Mouse (Mus musculus) left cerebral cortex, adult 9 months (tissue): Measurements from ENCODE around the gene Cd38.
A peak's percentile ranks its signal among the peaks of the same experiment; 100 is the strongest.

Source experiments
- DNase-seq, 2 experiments: peaks; one replicate each; pipeline ENCODE4 v3.0.0; 2022; ENCODE audit warnings: low spot score in 2 of 2

The Cd38 gene

DNA sequence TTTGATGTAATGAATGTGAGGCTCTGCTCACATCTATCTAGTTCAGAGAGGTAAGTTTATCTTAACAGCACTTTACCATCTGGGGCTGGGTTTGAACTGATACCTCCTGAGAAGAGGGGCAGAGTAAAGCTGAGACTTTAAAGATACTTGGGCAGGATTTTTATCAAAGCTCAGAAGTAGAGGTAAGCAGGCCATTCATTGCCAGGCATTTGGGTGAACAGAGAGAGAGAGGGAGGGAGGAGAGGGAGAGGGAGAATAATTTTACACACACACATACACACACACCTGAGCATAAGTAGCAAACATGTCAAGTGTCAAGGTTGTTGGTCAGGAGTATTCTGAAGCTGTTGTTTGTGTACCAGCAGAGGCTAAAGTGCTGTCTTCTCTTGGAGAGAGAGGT lies at the start of gene Cd38:
Gene Cd38, plus strand, starts transcription at position 301 of the 400 bp plus-strand sequence.
- DNase-seq: no peak

DNA sequence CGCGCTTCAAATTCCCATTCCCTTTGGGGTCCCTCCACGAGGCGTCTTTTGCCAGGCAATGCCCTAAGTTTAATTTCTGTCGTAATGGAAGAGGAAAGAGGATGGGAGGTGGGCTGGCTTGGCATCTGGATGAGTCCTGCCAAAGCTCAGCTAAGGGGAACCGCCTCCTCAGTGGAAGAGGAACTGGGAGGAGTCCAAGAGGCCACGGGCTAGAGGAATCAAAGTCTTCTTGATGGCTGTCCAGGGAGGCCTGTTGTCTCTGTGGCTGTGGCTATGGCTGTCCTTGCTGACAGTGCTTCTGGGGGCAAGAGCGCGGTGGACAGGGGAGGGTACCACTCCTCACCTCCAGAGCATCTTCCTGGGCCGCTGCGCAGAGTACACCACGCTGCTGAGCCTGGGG lies 49.7 kb upstream of the Cd38 start, which contains the start of gene Bst1:
Gene Bst1, plus strand, starts transcription at position 191 of the 400 bp plus-strand sequence.
- no peak for DNase-seq

DNA sequence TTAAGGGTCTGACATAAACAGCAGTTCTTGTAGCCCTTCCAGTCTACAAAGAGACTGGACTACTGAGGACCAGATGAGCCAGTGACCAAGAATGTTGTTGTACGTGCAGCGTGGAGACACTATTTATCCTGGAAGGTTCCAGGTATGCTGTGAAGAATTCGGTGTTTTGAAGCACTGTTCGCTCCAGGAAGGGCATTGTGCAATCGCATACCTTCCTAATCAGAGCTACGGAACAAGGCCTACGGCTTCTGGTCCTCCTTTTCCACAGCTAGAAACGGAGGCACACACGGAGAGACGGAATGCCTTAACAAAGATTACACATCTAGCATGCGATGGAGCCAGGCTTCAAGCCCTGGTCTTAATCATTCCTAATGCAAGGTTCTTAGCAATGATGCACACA lies 47.6 kb upstream of the Cd38 start:
- no peak for DNase-seq

DNA sequence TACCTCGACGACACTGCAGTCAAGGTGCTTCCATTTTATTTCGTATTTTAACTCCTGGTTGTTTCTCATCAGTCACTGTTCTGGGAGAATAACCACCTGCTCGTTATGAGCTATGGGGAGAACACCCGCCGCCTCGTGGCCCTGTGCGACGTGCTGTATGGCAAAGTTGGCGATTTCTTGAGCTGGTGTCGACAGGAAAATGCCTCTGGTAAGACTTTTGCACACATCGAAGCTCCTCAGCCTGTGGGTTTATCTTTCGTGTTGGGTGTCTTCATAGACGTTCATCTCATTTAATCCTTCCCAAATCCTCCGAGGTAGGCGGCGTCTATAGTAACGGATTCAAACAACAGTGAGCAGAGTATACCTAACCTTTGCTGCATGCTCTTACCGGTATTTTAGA lies 46.8 kb upstream of the Cd38 start, which contains the start of gene Fbxl5:
Gene Fbxl5, minus strand, starts transcription at position 101 of the 400 bp plus-strand sequence.
- no peak for DNase-seq

DNA sequence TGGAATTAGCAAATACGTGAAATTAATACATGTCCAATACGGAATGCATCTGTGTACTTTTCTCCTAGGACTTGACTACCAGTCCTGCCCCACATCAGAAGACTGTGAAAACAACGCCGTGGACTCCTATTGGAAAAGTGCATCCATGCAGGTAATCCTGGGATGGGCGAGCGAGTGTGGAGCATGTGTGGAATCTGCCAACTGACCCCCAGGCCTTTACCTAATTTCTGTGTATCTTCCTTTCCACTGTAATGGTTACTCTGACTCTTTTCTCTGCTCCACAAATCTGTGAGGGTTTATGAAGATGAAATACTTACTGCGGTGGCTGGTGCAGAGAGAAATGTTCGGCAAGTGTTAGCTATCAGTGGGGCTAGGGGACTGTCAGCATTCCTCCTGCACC lies 46.2 kb upstream of the Cd38 start:
- no peak for DNase-seq

DNA sequence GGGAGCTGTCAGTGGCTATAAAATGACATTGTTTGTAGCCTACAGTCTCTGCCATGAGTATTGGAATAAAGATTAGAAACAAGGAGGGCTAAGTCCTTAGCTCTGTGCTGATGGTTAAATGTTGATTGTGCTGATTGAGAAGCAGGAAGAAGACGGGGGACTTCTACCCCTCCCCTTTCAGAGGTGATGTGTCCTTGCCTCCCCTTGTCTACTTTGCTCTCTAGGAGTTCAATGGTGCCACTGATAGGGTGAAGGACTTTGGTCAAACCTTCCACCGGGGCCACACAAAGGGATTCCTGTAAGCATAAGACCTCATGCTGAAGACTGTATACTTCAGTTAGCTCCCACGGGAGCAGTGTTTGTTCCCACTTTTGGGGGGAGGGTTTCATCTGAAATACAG lies 45.5 kb upstream of the Cd38 start:
- no peak for DNase-seq

DNA sequence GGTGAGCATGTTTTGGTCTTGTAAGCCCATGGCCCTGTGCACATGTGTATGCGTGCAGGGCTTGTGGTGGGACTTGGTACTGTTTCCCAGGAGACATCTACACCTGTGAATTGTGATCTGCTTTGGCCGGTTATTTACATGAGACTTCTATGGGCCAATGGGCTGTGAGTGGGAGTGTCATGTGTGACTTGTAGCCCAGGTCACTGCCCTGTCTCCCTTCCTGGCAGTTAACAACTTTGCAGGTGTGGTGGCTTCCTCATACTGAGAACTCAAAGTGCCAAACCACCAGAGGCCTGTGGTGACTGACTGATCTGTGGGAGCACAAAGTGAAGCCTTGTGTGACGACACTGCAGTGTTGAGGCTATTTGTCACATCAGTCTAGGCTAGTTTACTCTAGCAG lies 43.8 kb upstream of the Cd38 start:
- DNase-seq: no peak

DNA sequence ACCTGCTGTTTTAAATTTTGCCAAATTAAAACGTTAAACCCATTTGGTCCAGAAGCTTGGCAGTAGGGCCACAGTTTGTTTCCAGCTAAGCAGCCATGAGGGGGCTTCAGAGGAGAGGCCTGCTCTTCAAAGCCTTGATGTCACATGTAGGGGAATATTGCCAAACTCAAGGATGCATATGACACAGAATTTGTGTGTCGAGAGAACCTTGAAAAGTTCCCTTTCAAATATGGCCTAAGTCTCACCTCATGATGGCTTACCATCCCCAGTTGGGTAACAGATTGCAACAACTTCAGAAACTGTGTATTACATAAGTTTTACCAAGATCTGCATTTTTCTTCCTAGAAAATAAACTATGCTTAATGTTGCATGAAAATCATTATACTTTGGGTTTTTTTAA lies 41.5 kb upstream of the Cd38 start:
- DNase-seq: no peak

DNA sequence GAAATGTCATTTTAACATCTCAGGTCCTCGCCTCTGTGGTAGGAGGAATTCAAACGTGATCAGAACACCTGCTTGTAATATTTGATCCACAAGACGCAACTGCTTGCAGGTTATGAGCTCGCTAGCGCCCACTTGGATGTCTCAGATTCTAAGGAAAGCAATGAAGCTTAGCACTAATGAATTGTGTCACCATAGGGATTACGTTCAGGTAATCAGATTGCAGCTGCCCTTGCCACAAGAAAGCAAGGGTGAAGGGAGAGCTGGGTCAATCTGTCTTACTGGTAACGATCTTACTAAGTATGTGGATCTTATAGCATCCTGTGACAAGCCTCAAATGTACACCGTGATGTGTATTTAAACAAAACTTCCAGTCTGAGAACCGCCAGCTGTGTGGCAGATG lies 41.0 kb upstream of the Cd38 start:
- no peak for DNase-seq

DNA sequence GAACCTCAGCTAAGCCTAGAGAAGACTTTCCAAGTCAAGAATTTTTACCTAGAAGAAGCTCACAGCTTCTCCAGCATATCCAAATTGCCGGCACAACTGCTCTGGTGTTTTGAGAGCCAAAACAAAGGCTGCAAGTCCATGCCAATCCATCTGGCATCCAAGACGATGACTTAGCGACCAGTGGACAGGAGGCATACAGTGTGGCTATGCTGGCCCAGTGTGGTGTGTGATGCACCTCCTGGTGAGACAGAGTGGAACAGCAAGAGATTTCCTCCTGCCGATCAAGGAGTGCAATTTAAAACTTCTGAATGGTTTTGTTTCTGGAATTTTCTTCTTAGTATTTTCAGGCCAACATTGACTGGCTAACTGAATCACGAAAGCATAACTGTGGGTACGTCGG lies 31.8 kb upstream of the Cd38 start:
- no peak for DNase-seq

DNA sequence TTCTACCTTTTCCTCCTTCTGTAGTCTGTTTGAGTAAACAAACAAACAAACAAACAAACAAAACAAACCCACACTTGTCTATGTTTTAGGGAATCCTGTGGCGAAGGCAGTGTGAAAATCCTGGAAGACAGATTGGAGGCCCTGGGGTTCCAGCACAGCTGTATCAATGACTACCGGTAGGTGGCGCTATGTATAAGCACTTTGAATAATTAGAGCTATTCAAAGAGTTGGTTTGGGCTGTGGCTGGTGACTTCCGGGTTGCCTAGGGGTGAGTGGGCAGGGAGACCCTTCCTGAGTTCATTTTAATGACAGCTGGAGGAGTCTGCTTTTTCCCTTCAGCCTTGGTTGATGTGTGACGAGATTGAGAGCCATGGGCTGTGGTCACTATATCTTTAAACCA lies 31.0 kb upstream of the Cd38 start:
- peak in 1 of 2 experiments; percentile 55 for DNase-seq

DNA sequence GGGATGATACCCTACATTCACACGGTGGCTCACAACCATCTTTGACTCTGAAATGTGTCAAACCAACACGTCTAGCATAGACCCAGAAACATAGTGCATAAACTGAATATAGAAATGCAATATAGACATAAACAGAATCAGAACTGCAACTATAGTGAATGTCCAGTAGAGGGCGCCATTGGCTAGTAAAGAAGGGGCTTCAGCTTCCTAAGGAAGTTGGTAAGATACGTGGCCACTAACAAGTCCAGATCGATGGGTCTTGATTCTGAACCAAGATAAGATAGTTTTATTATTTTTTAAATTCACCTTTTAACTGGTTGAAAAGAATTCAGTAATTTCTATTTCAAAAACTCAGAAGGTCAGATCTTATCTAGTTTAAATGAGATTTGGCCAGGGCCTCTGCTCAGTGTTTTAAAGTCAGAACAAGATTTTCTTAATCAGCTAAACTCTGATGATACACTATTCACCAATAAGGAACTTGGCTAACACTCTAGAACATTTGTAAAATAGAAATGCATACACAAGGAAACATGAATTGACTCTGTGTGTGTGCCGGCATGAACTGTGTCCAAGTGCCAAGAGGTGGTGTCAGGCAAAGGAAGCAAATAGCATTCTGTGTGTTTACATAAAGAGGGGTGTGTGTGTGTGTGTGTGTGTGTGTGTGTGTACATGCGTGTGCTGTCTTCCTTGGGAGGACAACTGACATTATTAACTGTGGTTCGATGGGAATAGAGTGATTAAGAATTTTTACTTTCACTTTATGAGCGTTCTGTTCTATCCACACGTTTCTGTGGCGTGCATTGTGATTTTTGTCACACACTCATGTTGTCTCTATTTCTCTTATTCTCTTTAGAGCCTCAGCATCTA lies 27.0 kb upstream of the Cd38 start:
- DNase-seq: peak in 1 of 2 experiments; percentile 17

DNA sequence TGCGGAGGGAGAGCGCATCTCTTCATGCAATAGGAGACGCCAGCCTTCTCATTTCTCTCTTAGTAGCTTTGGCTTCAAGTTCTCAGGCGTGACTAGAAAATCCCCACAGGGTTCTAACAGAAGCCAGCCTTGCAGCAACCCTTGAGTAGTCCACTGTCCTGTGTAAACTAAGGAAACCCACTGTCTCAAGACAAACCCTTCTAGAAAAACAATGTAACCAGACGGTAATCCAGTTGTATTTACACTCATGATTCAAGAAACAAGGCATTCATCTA lies 26.4 kb upstream of the Cd38 start:
- no peak for DNase-seq

DNA sequence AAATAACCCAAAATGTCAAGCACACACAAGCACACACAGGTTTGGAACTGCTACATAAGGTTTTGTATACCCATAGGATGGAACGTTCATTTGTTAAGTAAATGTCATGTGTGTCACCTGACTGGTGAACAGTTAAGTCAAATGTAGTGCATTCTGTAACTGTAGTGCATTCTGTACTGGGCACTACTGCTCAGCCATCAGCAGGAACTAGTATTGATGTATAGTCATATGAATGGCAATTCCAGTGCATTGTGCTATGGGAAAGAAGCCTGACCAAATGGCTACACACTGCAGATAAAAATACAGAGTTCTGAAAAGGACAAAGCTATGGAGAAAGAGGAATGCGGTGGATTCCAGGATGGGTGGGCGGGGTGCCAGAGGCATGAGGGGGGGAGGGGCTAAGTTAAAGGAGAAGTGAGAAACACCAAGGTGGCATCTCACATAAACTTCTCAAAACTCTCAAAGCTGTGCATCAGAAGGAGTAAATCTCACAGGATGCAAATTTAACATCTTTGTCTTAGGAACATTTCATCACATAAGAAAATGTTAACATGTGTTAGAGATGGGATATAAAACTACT lies 25.7 kb upstream of the Cd38 start:
- no peak for DNase-seq

DNA sequence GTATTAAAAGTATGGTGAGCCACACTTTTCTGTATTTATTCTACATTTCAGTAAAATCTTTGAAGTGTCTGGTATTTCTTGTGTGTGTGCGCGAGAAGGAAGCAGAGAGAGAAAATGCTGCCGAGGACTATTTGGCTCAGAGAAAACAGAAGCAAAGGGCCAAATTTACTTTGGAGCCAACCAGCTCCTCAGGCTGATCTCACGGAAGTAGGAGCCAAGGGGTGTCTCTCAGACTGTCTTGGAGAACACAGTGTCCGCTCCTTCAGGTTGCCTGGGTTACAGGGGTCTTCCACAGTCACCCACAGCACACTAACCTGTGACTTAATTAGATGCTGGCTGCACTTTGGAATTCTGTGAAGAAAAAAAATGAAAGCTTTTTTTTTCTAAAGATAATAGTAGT lies 23.3 kb upstream of the Cd38 start:
- DNase-seq: no peak

DNA sequence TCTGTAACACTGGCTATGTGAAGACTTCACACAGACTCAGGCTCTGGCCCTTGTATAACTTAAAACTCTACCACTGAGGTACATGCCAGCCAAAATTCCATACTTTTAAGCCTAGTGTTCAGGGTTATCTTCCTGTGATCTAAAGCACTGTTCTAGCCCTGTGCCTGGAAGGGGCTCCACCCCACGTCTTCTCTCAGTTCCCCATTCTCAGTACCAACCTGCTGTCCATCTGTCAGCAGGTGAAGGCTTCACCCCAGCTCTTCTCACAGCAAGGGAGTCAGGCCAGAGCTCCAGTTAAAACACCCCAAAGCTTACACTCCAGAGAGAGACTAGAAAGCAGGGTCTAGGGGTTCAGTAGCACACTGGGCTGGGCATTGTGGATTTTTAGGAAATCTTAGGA lies 22.7 kb upstream of the Cd38 start:
- no peak for DNase-seq

DNA sequence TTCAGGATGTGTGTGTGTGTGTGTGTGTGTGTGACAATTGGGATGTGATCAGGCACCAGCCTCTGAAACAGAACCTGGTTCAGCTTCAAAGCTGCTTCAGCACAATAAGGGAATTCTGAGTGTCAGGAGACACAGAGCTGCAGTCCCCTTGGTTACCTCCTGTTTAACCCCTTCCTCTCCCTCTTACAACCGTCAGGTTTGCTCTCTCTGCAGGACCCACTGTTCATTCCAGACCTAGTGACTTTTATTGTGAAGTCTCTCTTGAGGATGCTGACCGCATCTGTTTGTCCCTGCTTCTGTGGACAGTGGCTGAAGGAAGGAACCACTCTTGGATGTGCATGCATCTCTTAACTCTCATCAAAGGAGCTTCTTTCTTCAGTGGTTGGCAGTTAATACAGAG lies 22.1 kb upstream of the Cd38 start:
- no peak for DNase-seq

DNA sequence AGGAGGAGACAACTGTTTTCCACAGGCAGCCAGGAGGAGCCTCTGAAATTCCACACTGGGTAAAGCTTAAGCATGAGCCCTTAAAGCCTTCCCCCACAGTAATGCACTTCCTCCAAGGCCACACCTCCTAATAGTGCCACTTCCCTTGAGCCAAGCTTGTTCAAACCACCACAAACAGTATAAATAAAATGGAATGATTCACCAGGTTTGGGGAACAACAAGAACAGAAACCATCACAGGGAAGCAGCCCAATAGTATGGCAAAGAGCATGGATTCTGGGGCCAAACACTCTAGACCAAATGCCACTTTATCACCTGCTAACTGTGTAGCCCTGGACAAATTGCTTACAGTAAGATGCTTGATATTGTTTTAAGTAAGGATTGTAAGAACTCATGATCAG lies 20.8 kb upstream of the Cd38 start:
- no peak for DNase-seq

DNA sequence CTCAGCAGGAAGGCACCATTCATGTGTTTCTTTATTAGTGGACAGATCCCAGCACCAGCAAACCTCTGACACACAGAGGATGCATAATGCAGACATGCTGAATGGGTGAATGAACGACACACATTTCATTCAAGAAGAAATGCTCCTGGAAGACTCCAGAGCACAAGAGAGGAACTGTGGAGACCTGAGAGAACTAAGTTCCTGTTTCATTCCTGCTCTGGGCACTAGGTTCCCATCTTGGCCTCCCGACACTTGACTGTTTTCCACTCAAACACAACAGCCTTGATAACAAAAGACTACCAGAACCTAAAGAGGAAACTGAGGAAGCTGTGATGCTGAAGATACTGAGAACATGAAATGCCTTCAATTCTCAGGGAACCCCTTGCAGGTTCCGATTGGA lies 20.1 kb upstream of the Cd38 start:
- DNase-seq: no peak

DNA sequence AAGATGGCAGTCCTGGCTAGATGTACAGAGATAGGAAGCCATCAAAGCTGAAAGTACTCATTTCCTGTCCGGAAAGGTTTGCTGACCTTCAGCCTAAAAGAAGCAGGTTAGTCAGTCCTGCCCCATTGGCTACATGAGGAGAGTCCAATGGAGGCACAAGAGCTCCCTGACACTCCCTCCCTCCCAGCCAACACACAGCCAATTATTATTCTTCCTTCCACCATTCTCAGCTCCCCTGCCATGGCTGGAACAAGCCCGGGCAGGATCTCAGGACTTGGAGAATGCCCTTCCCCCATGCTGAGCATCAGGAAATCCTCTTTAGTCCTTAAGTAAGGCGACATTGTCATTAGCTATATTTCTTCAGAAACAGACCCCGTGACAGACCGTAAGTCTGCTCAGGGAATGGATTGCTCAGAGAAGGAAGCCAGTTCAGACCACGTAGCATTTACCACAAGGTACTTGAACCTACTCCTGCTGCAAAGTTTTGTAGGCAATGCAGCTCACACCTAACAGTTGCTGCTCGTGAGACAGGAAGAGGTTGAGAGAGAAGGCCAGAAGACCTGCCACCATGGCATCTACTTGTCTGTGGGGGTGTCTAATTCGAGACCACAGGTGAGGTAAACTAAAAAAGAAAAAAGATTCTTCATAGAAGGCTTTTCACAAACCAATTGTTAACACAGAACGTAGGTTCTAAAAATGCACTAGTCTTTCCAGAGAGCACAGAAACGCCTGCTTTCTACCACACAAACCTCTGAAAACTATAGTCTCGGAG lies 15.1 kb upstream of the Cd38 start:
- DNase-seq: no peak

DNA sequence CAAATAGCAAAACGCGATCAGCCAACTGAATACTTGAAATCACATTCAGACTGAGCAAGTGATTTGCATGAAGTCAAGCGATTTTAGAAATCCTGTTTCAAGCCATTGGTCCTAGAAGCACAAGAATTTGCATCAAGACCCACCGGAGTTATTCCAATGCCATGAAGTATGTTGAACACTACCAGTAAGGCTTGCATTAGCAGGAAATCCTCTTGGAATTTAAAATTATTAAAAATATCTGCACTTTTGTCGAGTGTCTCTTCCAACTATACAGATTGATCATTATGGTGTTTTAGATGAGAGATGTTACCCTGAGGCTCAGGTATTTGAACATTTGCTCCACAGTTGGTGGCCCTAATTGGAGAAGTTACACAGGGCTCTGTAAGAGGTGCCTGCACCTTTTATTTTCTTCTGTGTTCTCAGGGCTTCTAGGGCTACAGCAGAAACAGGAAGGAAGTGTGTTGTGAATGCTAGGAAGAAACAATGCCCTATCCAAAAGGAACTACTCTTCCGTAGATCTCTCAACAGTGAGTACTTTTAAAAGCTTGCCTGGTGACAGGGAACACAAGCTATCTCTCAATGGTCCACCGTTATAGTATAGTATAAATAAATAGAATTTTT lies 14.4 kb upstream of the Cd38 start:
- no peak for DNase-seq

DNA sequence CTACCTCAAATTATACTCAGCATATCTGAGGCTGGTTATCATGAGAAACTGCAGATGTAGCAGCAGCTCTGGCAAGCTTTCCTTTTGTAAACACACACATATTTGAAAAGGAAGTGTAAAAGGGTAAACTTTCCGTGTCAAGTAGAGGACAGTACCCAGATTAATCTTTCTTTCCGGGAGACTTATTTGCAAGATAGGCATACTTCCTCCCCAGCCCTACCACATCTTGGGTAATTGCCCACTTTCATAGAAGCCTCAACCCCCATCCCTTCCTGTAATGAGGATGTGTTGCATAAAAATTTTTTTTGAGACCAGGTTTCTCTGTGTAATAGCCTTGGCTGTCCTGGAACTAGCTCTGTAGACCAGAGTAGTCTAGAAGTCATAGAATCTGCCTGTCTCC lies 12.6 kb upstream of the Cd38 start:
- no peak for DNase-seq

DNA sequence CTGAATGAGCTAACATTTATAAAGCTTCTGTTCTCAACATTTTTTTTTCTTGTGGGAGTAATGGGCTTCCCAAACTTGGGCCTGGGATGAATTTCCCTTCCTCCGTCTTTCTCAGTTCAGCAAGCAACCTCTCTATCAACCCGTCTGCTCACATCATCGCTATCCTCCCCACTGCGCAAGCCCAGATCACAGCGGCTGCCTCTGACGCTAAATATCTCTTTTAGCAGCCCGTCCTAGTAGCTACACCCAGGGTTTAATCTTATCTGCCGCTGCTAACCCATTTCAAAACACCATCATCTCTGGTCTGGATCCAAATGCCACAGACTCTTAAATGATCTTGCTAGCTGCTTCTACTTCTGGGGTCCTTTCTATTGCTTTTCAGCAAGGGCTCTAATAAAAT lies 8.7 kb upstream of the Cd38 start:
- no peak for DNase-seq
